Mouse (Mus musculus) thymus, adult 2 months (tissue): ENCODE data around the gene Kcnc3. TPM values are rescaled to one million over a fixed set of nuclear protein-coding genes. Genes with fewer than 3 reads are reported as not detected.
A peak's percentile ranks its signal among the peaks of the same experiment; 100 is the strongest.

Experiments used
- DNase-seq: peaks from one replicate; pipeline ENCODE4 v3.0.0; 2021
- H3K27ac ChIP-seq: fragments of 200-500 bp; 2 replicates; pipeline ENCODE4 v1.5.1; 2012; ENCODE audit warnings: low read length, control low read depth; ENCODE audit not compliant: control insufficient read depth, insufficient read depth
- H3K27me3 ChIP-seq: fragments of 200-500 bp; 2 replicates; pipeline ENCODE4 v1.6.1; 2012; ENCODE audit warnings: mild to moderate bottlenecking, low read length, moderate library complexity, mixed read lengths; ENCODE audit not compliant: control insufficient read depth, insufficient read depth
- H3K36me3 ChIP-seq: fragments of 200-500 bp; 2 replicates; pipeline ENCODE4 v1.6.1; 2012; ENCODE audit warnings: mild to moderate bottlenecking, low read length, moderate library complexity; ENCODE audit not compliant: control insufficient read depth, insufficient read depth
- H3K4me1 ChIP-seq: fragments of 200-500 bp; replicated peaks from 2 replicates; pipeline ENCODE4 v1.6.1; 2012; ENCODE audit warnings: low read length; ENCODE audit not compliant: control insufficient read depth, insufficient read depth
- H3K4me3 ChIP-seq: fragments of 200-500 bp; 2 replicates; pipeline ENCODE4 v1.5.1; 2012; ENCODE audit warnings: mild to moderate bottlenecking, low read length, control low read depth, moderate library complexity; ENCODE audit not compliant: control insufficient read depth, insufficient read depth
- CTCF ChIP-seq: fragments of 200-500 bp; IDR thresholded peaks from 2 replicates; pipeline ENCODE4 v1.5.1; 2012; ENCODE audit warnings: mild to moderate bottlenecking, control low read depth, low read length, moderate library complexity, borderline replicate concordance; ENCODE audit not compliant: control insufficient read depth, poor library complexity, insufficient read depth; ENCODE audit errors: extremely low read depth
- POLR2A ChIP-seq: fragments of 200-500 bp; IDR thresholded peaks from 2 replicates; pipeline ENCODE4 v1.6.1; 2012; ENCODE audit warnings: mild to moderate bottlenecking, low read length, control low read depth, moderate library complexity; ENCODE audit not compliant: control insufficient read depth, poor library complexity, insufficient read depth; ENCODE audit errors: extremely low read depth
- WGBS: fragments of 180-500 bp; shearing (Covaris S2); methylation state at CpG from one replicate; pipeline ENCODE4 v1.1.7; 2018; 5-methylcytosine and 5-hydroxymethylcytosine counted together
- polyA plus RNA-seq: library from polyadenylated mRNA; depleted of rRNA; stranded (reverse); fragments of >200 nt; gene quantifications from 2 replicates; pipeline ENCODE4 v1.2.3, GENCODE M21; 2012

Gene Kcnc3
- polyA plus RNA-seq, 1 experiment, result 1.0 TPM

- no peaks in the 10 kb centered on the region for H3K27me3 ChIP-seq
- WGBS, result 37% methylated on average over 1 of the region's 1 CpGs
- no peak for DNase-seq
- TF ChIP-seq CTCF (no peak), POLR2A (no peak)
- H3K36me3 ChIP-seq, result no peaks in the 10 kb centered on the region
- H3K4me1 ChIP-seq, result no peaks in the 10 kb centered on the region
- H3K4me3 ChIP-seq, result no peak overlapping the region
- no peak overlapping the region for H3K27ac ChIP-seq
These were observed 35.6 kb downstream of the Kcnc3 start for GRCm38 (mm10) chr7:44626068-44626385.

GRCm38 (mm10) chr7:44626966-44627365, 36.5 kb downstream of the Kcnc3 start:
- H3K27me3 ChIP-seq, result no peaks in the 10 kb centered on the region
- no peaks in the 10 kb centered on the region for H3K36me3 ChIP-seq
- H3K27ac ChIP-seq, result no peak overlapping the region
- TF ChIP-seq CTCF (no peak), POLR2A (no peak)
- H3K4me3 ChIP-seq, result no peak overlapping the region
- 82% methylated on average over 13 of the region's 13 CpGs for WGBS
- H3K4me1 ChIP-seq, result no peaks in the 10 kb centered on the region
- DNase-seq, result no peak

- TF ChIP-seq CTCF (no peak), POLR2A (no peak)
- no peak for DNase-seq
- WGBS, result 84% methylated on average over 15 of the region's 15 CpGs
- Histone ChIP-seq H3K4me3 (no peak overlapping the region), H3K36me3 (no peaks in the 10 kb centered on the region), H3K27ac (no peak overlapping the region), H3K27me3 (no peaks in the 10 kb centered on the region), H3K4me1 (no peaks in the 10 kb centered on the region)
These were observed 38.1 kb downstream of the Kcnc3 start for GRCm38 (mm10) chr7:44628402-44629034.

- H3K36me3 ChIP-seq, result no peaks in the 10 kb centered on the region
These were observed 40.0 kb downstream of the Kcnc3 start for GRCm38 (mm10) chr7:44630437-44630836.

GRCm38 (mm10) chr7:44632676-44633075, 42.2 kb downstream of the Kcnc3 start:
- 57% methylated on average over 13 of the region's 13 CpGs for whole genome bisulfite sequencing
- Histone ChIP-seq H3K4me3 (no peak overlapping the region), H3K27ac (no peak overlapping the region), H3K27me3 (no peaks in the 10 kb centered on the region), H3K4me1 (no peaks in the 10 kb centered on the region), H3K36me3 (no peaks in the 10 kb centered on the region)
- DNase-seq, result no peak
- no peak for TF ChIP-seq POLR2A
- TF ChIP-seq CTCF, result no peak

More at GRCm38 (mm10) chr7:44630437-44630836, 40.0 kb downstream of the Kcnc3 start:
- 78% methylated on average over 13 of the region's 13 CpGs for WGBS
- no peak overlapping the region for H3K4me3 ChIP-seq
- H3K27ac ChIP-seq, result no peak overlapping the region
- no peaks in the 10 kb centered on the region for H3K27me3 ChIP-seq
- H3K4me1 ChIP-seq, result no peaks in the 10 kb centered on the region
- DNase-seq, result no peak
- no peak for TF ChIP-seq POLR2A
- TF ChIP-seq CTCF, result no peak

- WGBS, result 23% methylated on average over 15 of the region's 15 CpGs
- no peaks in the 10 kb centered on the region for H3K27me3 ChIP-seq
These were observed 42.9 kb downstream of the Kcnc3 start for GRCm38 (mm10) chr7:44633407-44633806.

GRCm38 (mm10) chr7:44636684-44637083, 46.2 kb downstream of the Kcnc3 start:
- WGBS, result 90% methylated on average over 9 of the region's 9 CpGs
- H3K27me3 ChIP-seq, result no peaks in the 10 kb centered on the region
- TF ChIP-seq POLR2A, result no peak
- no peak for TF ChIP-seq CTCF

More at GRCm38 (mm10) chr7:44633407-44633806, 42.9 kb downstream of the Kcnc3 start:
- no peak overlapping the region for H3K4me3 ChIP-seq
- TF ChIP-seq CTCF, result peak; percentile 38; the same call in 1 of the 2 replicates
- no peak for TF ChIP-seq POLR2A
- H3K36me3 ChIP-seq, result no peaks in the 10 kb centered on the region
- peak; percentile 6 for DNase-seq
- H3K4me1 ChIP-seq, result no peaks in the 10 kb centered on the region
- H3K27ac ChIP-seq, result no peak overlapping the region

More at GRCm38 (mm10) chr7:44636684-44637083, 46.2 kb downstream of the Kcnc3 start:
- no peaks in the 10 kb centered on the region for H3K4me1 ChIP-seq
- H3K4me3 ChIP-seq, result no peak overlapping the region
- H3K27ac ChIP-seq, result no peak overlapping the region
- DNase-seq, result no peak
- no peaks in the 10 kb centered on the region for H3K36me3 ChIP-seq
